Mouse (Mus musculus): ENCODE data around the gene Ankrd31.

Ankrd31 gene

DNA sequence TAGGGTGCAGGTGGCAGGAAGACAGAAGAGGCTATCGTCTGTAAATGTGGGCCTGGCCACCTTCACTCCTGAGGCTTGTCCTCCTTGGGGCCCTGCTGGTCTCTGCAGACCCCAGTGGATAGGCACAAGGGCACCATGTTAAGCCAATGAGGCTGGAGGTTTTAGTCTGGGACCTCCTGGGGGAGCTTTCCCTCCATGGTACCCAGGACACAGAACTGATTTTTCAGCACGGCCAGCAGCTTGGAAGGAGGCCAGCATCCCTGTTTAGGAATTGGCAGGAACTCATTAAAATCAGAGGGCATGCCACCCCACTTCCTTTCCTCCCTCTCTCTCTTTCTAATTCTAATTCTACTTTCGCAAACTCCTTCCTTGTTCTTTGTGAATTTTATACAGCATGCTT lies 195.5 kb downstream of the Ankrd31 start:
- DNase-seq, result peak; percentile 54 to 75

GRCm38 (mm10) chr13:96945748-96946147 lies 197.7 kb downstream of the Ankrd31 start:
- no peak for DNase-seq

GRCm38 (mm10) chr13:96947722-96948121 lies 199.7 kb downstream of the Ankrd31 start:
- no peak for DNase-seq

GRCm38 (mm10) chr13:96951880-96952279 lies 203.8 kb downstream of the Ankrd31 start:
- DNase-seq, result no peak

GRCm38 (mm10) chr13:96956466-96956865 lies 208.4 kb downstream of the Ankrd31 start:
- DNase-seq, result no peak

All from kidney, postnatal 36 days (tissue).